Mouse (Mus musculus): ENCODE results near the gene Galnt15.

Galnt15 gene

DNA sequence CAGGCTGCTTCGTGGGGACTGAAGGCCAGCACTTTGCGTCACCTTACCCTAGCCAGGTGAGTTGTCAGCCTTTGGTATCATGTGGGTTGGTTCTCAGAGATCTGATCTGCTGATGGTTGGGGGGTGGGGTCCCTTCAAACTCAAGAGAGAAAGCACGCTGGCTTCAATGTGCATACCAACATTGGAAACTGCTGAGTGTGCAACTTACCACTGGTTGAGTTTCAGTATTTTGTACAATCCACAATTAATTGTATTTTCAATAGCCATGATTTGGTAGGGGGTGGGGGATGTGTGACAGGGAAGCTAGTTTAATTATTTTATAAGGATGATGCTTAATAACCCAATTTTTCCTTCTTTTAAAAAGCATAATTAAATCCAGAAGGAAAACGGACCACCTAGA, 62.9 kb downstream of the Galnt15 start:
- no peak for DNase-seq

DNA sequence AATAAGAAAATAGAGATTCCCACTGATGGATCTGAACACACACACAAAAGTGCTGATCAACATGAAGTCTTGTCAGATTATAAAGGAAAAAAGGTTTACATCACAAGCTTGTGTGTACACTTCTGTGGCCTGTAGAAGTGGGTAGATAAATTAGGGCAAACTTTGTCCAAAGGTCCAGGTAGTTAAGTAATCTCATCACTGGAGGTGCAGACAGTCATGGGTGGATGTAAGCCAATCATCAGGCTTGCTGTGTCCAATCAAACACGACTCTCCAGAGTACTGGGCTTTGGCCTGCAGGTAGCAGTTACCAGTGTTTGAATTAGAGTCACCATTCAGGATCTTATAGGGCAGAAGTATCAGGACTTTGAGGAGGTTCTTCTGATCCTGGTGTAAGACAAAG, 64.2 kb downstream of the Galnt15 start:
- DNase-seq: no peak

DNA sequence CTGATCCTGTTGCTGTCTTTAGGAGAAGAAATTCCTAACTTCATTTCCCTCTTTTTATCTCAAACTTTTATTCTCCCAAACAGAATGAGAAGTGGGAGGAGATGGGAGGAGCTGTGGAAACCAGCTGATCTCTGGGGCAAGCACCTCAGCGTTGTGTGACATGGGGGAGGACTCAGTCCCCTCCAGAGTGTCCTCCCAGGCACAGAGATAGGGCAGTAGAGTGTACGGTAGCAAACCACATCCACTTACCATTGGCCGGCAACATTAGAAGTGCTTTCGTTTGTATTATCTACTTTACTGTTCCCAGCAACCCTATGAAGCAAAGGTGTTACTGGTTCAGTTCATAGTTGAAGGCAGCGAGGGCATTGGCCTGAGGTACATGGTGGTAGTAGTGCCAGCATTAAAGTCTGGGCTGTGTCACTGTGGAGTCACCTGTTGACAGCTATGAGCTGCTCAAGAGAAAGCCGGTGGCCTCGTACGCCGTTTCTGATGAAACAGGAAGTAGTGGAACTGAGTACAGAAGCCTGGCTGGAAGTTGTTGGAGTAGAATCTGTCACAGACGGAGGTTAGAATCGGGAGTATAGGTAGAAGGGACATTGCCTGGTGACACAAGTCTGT, 64.8 kb downstream of the Galnt15 start:
- no peak for DNase-seq

DNA sequence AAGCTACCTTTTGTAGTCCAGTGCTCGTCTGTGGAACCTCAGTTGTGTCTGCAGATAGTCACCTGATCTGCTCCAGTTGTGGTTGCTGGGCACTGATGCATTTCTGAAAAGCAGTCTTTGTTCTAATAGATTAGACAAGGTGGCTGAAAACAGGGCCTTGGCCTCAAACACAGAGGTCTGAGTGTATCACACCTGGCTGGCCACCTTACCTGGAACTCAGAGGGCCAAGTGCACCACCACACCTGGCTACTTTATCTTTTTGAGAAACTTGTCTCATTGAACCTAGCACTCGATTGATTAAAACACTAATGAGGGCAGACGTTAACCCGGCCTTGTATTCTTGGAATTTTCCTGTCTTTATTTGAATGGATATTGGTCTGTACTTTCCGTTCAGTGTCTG, 66.9 kb downstream of the Galnt15 start:
- no peak for DNase-seq

DNA sequence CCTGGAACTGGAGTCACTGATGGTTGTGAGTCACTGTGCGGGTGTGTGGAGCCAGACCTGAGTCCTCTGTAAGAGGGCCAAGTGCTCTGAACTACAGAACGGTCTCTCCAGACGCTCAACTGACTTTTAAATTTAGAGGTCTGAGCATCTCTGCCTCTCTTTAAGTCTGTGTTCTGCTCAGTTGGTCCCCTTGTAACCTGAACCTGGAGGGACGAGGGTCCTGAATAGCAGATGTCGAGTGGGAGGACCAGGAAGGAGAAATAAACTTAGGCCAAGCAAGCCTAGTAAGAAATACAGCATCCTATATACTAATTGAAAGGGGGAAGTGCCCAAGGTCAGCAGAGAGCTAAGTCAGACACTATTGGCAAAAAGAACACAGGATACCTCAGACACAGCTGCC, 68.0 kb downstream of the Galnt15 start:
- DNase-seq: no peak

DNA sequence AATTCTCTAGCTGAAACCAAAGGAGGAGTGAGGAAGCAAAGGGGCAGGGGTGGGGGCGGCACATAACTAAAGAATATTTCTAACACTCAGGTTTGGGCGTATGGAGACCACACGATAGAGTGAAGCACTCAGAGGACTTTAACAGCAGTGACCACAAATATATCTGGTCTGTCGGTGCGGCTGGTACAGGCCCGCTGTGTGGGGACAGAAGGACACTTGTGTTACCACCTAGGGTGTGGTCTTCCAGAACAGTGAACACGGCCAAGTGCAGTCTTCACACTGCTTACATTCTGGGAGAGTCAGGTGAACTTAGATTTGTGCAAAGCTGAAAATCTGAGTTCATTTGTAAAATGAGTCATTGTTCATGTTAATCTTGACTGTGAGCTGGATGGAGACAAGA, 68.9 kb downstream of the Galnt15 start:
- no peak for DNase-seq

DNA sequence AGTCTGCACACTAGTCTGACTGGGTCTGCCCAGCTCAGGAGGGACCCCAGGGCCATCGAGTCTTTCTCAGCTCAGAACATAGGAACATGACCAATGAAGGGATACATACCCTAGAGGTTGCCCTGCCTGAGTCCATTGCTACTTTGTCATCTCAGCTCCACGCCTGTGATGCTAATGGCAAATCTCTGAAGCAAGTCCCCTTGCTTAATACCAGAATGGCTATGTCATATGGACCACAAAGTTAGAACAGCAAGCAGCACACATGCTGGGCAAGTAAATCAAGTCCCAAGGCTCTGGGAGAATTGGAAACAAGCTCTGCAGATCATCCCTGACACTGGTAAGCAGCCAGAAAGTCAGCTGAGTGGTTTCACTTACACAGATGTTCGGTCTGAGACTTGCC, 70.2 kb downstream of the Galnt15 start:
- no peak for DNase-seq

DNA sequence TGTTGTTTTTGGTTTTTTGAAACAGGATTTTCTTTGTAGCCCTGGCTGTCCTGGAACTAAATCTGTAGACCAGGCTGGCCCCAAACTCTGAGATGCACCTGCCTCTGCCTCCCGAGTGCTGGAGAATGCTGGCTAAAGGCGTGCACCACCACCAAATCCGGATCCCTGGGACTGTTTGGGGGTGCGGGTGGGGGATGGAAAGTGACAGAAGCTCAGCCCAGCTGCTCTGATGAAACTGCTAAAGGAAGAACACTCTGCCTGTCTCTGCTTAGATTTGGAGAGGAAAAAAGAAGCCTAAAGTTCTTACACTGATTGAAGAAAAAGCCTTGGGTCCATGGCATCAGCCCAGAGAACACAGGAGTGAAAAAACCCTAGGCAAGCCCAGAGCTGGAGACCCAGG, 74.8 kb downstream of the Galnt15 start:
- no peak for DNase-seq

DNA sequence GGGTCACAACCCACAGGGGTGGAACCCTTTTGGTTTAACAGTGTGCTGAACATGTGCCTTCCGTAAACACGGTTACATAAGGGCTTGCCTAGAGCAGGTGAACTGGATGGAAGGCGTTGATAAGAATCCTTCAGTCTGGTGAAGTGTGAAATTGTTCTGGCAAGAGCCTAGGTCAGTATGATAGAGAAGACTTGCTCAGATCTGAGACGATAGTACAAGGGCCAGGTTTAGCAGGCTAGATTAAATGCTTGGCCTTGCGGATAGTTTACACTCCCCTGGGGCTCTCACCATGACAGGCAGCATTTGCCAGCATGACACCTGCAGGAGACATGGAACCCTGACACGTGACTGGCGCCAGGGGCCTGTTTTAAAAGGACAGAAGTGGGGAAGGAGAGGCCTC, 76.9 kb downstream of the Galnt15 start:
- no peak for DNase-seq

DNA sequence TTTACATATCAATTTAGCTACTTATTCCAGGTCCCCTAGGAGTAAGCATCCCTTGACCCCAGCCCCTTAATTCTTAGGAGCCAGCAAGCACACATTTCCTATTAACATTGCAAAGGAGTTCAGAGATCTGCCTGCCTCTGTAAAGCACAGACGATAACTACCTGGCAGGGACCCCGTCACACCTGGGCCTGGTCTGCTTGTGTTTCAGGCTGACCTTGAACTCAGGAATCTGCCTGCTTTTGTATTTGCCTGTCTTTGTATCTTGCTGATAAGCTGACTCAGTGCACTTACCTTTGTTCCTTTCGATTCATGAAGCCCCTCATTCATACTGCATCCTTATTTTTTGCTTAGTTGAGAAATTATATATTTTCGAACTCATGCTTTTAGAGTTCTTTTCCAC, 78.1 kb downstream of the Galnt15 start:
- DNase-seq: no peak

Measured in cerebellum, adult 11 months (tissue).